Mouse (Mus musculus) CH12.LX (cell line): ENCODE measurements at regions not wholly inside any gene's neighbourhood (a gene's known extent, or its start where the extent isn't known, plus 50 kb on each side); places are given as distances from the start of the nearest gene placed in this dataset.

Experiments used
- CTCF ChIP-seq, 2 experiments: IDR thresholded peaks in 1 of 2; conservative IDR thresholded peaks in 1 of 2; 2 replicates each; pipeline ENCODE4 v1.5.1; 2011 to 2012; ENCODE audit warnings: low read depth in 2 of 2, low read length in 2 of 2, improper control_type of control experiment in 1 of 2, inconsistent platforms in 1 of 2, mild to moderate bottlenecking in 1 of 2, moderate library complexity in 1 of 2
- EP300 ChIP-seq: IDR thresholded peaks from 2 replicates; pipeline ENCODE4 v1.6.1; 2011; ENCODE audit warnings: low read length, improper control_type of control experiment
- ETS1 ChIP-seq: conservative IDR thresholded peaks from 2 replicates; pipeline ENCODE4 v1.6.1; 2012; ENCODE audit warnings: low read depth, mild to moderate bottlenecking, inconsistent platforms, low read length, improper control_type of control experiment, moderate library complexity
- MAFK ChIP-seq: IDR thresholded peaks from 2 replicates; pipeline ENCODE4 v1.6.1; 2011; ENCODE audit warnings: low read length, improper control_type of control experiment; ENCODE audit not compliant: insufficient replicate concordance
- MAX ChIP-seq: IDR thresholded peaks from 2 replicates; pipeline ENCODE4 v1.6.1; 2011; ENCODE audit warnings: low read length, improper control_type of control experiment
- POLR2A ChIP-seq: IDR thresholded peaks from 2 replicates; pipeline ENCODE4 v1.6.1; 2011; ENCODE audit warnings: low read depth, mild to moderate bottlenecking, improper control_type of control experiment, low read length
- POLR2AphosphoS2 ChIP-seq: IDR thresholded peaks from 2 replicates; pipeline ENCODE4 v1.6.1; 2011; ENCODE audit warnings: low read depth, low read length, improper control_type of control experiment
- UBTF ChIP-seq: IDR thresholded peaks from 2 replicates; pipeline ENCODE4 v1.6.1; 2012; ENCODE audit warnings: low read depth, mild to moderate bottlenecking, inconsistent platforms, low read length, improper control_type of control experiment, moderate library complexity
- USF1 ChIP-seq: IDR thresholded peaks from 2 replicates; pipeline ENCODE4 v1.6.1; 2014; ENCODE audit warnings: low read depth, mild to moderate bottlenecking, inconsistent platforms, low read length, improper control_type of control experiment

DNA sequence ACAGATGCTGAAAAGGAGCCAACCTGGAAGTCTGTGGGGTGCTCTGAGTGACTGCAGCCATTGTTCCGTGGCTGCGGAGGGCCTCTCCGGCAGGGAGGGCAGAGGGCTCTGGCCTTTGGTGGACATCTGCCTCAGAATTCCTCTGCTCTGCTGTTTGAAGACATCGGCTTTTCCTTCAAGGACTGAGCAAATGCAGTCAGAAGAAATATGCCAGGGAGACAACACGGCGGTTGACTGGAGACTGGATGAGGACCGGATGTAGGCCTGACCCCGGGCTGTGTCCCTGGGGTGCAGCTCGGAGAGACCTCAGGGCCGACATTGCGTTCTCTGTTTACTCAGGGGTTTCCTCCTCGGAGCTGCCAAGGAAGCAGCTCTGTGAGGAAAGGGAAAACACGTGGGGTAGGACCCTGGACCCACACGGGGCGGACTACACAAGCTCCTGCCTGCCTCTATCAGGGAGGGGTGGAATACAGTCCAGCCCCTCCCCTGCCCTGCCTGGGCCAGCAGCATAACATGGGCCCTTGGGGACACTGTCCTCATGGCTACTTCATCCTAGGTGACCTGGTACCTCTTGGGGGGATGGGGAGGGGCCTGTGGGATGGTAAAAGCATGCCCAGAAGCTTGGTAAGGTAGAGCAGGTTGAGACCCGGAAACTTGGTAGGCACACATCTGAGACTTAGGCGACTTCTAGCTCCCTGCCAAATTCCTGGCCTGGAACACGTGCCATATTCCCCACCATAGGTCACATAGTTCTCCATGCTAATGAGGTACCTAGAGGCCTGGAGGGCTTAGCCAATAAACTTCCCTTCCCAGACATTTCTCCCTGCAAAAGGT is 72.1 kb upstream of the Itga6 start:
- TF ChIP-seq MAFK (no peak), MAX (no peak), POLR2AphosphoS2 (no peak), USF1 (no peak), UBTF (no peak), CTCF (conservative IDR thresholded peaks at IDR 0.05 in 1 of 2, IDR thresholded peaks at IDR 0.05 in 1 of 2; ENCODE audit: low read depth in 2 of 2, low read length in 2 of 2) (no peak), ETS1 (no peak), POLR2A (no peak), EP300 (no peak)
